Mouse (Mus musculus) hindbrain, embryonic 11.5 days (tissue): Measurements from ENCODE around the gene Mybbp1a. TPM values are rescaled to one million over a fixed set of nuclear protein-coding genes. Genes with fewer than 3 reads are reported as not detected.

Source experiments
- ATAC-seq: fragments of 200-750 bp; cut with Nextera tagmentation; 2 replicates; pipeline ENCODE4 v1.8.0; 2017; ENCODE audit warnings: mild to moderate bottlenecking, moderate TSS enrichment, moderate library complexity; ENCODE audit not compliant: low FRiP score
- DNase-seq: peaks from one replicate; pipeline ENCODE4 v3.0.0-alpha.2; 2015; ENCODE audit warnings: low spot score
- H3K27ac ChIP-seq: fragments of 300-500 bp; sonication (generic); 2 replicates; pipeline ENCODE4 v1.5.1; 2014; ENCODE audit warnings: mild to moderate bottlenecking, low read depth, low read length
- H3K27me3 ChIP-seq: fragments of 300-500 bp; sonication (generic); 2 replicates; pipeline ENCODE4 v1.6.1; 2014; ENCODE audit warnings: mild to moderate bottlenecking, low read length, moderate library complexity, mixed read lengths; ENCODE audit not compliant: control insufficient read depth, insufficient read depth
- H3K36me3 ChIP-seq: fragments of 300-500 bp; sonication (generic); 2 replicates; pipeline ENCODE4 v1.6.1; 2014; ENCODE audit warnings: mild to moderate bottlenecking, low read length, moderate library complexity, mixed read lengths; ENCODE audit not compliant: control insufficient read depth, insufficient read depth
- H3K4me1 ChIP-seq: fragments of 300-500 bp; sonication (generic); replicated peaks from 2 replicates; pipeline ENCODE4 v1.6.1; 2014; ENCODE audit warnings: low read length, mixed read lengths; ENCODE audit not compliant: control insufficient read depth, insufficient read depth
- H3K4me2 ChIP-seq: fragments of 300-500 bp; sonication (generic); replicated peaks from 2 replicates; pipeline ENCODE4 v1.6.1; 2014; ENCODE audit warnings: mild to moderate bottlenecking, low read depth, low read length
- H3K4me3 ChIP-seq: fragments of 300-500 bp; sonication (generic); 2 replicates; pipeline ENCODE4 v1.5.1; 2014; ENCODE audit warnings: low read depth, low read length
- H3K9ac ChIP-seq: fragments of 300-500 bp; sonication (generic); 2 replicates; pipeline ENCODE4 v1.6.1; 2014; ENCODE audit warnings: low read depth, low read length
- H3K9me3 ChIP-seq: fragments of 300-500 bp; sonication (generic); 2 replicates; pipeline ENCODE4 v1.6.1; 2016; ENCODE audit warnings: low read length; ENCODE audit not compliant: control insufficient read depth
- WGBS: fragments of 180-500 bp; shearing (Covaris S2); extraction: QIAGEN DNeasy Blood & Tissue Kit; methylation state at CpG from one replicate; pipeline ENCODE4 v1.1.7; 2014; 5-methylcytosine and 5-hydroxymethylcytosine counted together
- polyA plus RNA-seq: library from polyadenylated mRNA; unstranded; fragments of >200 nt; fragmentation: Nextera tagmentation; extraction: Ambion mirVana; gene quantifications from 2 replicates; pipeline ENCODE4 v1.2.1, GENCODE M21; 2014

The Mybbp1a gene
- polyA plus RNA-seq, 1 experiment from 2014 or later: 112 TPM

DNA sequence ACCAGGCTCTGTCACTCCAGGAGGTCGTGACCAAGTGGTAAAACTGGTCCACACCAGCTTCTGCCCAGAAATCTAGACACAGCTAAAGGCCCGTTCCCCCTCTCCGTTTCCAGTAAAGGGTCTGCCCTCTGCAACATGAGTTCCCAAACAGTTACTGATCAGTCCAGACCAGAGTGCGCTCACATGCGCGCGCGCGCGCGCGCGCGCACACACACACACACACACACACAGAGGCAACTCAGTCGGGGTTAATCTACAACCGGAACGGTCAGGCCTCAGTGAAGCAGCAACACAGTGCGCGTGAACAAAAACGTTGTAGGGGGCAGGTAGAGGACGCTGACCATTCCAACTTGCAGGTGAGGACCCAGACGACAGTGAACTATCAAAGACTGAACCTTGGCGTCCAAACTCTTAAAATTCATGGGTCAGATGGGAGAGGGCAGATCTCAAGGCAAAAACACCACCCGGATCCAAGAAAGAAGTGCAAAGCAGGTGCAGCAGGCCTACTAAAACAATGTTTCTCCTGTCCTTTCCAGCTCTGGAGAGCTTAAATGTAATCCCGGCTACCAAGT is 30.5 kb upstream of the Mybbp1a start:
- DNase-seq (peak; percentile 42), ATAC-seq (0 out of 2 replicates have a peak, but pooled peaks have one; percentile 29)
- Histone ChIP-seq H3K27ac (no peak overlapping the region), H3K4me2 (peak overlapping the region; percentile 98), H3K9me3 (no peaks in the 10 kb centered on the region), H3K4me1 (no peaks in the 10 kb centered on the region; the same call in 1 of the 2 replicates), H3K9ac (no peak overlapping the region), H3K36me3 (no peaks in the 10 kb centered on the region), H3K27me3 (peaks cover 3% of the 10 kb centered on the region), H3K4me3 (peak overlapping the region; percentile 58)
- WGBS: 1% methylated on average over 25 of the region's 25 CpGs

DNA sequence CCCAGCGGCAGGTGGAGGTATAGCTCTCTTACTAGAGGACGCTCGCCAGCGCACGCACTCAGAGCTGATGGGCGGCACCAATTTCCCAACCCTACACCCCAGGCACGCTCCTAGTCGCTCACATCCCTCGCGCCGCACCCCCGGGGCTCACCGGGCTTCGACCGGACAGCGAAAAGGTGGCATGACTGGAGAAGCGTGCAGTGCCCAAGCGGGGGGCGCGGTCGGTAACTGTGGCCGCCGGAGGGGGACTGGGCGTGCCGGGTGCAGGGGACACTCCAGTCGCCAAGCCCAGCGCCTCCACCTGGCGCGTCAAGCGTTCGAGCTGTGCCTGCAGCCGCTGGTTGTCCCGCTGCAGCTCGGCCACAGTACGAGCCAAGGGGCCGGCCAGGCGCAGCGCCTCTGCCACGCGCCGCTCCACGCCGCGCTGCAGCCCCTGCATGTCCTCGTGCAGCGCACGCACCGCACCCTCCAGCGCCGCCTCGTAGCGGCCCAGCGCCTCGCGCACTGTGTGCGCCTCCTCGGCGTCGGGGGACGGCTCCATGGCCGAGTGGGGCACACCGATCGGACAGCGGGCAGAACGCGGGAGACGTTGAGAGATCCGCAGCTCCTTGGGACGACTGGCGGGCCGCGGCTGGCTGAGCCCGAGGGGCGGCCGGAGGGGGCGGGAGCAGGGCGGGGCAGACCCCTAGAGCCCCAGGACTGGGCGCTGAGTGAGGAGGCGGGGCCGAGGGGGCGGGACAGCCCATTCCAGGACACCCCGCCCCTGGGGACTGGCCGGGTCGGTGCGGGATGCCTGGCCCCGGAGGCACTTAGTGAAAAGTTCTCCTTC is 29.8 kb upstream of the Mybbp1a start, which contains the start of gene Smtnl2:
TSS of gene Smtnl2 (minus strand) at position 621 of the 829 bp plus-strand sequence.
- no peaks in the 10 kb centered on the region; the same call in 1 of the 2 replicates for H3K4me1 ChIP-seq
- H3K4me2 ChIP-seq: peak within 1 kb of the TSS; percentile 98
- peaks cover 3% of the 10 kb centered on the region for H3K27me3 ChIP-seq
- H3K36me3 ChIP-seq: no peaks in the 10 kb centered on the region
- no peak within 1 kb of the TSS for H3K27ac ChIP-seq
- DNase-seq (peak; percentile 84), ATAC-seq (peak; percentile 92)
- peak within 1 kb of the TSS; percentile 58 for H3K4me3 ChIP-seq
- peak within 1 kb of the TSS; percentile 49; the same call in 1 of the 2 replicates for H3K9ac ChIP-seq
- no peaks in the 10 kb centered on the region for H3K9me3 ChIP-seq
- WGBS: under 1% methylated on average over 79 of the region's 86 CpGs

DNA sequence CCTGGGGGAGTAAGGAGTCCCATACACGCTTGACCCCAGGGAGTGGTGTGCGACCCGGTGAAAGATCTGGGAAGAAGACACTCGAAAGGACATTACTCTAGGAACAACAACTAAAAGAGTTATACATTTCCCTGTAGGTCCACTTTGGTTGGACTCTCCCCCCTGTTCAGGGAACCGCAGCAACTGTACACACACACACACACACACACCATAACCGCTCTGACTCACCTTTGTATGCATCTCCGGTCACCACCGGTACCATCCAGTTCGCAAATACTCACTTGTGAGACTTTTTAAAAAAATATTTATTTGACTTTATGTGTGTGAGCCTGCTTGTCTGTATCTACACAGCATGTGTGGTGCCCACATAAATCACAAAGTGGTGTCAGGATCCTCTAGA is 29.2 kb upstream of the Mybbp1a start:
- no peaks in the 10 kb centered on the region; the same call in 1 of the 2 replicates for H3K4me1 ChIP-seq
- whole genome bisulfite sequencing: 27% methylated on average over 9 of the region's 9 CpGs
- peak overlapping the region; percentile 58 for H3K4me3 ChIP-seq
- ATAC-seq: peak; percentile 39; the same call in 1 of the 2 replicates
- peaks cover 3% of the 10 kb centered on the region for H3K27me3 ChIP-seq
- no peak for DNase-seq
- H3K27ac ChIP-seq: no peak overlapping the region
- H3K9me3 ChIP-seq: no peaks in the 10 kb centered on the region
- peak overlapping the region; percentile 98 for H3K4me2 ChIP-seq
- H3K36me3 ChIP-seq: no peaks in the 10 kb centered on the region
- H3K9ac ChIP-seq: no peak overlapping the region

DNA sequence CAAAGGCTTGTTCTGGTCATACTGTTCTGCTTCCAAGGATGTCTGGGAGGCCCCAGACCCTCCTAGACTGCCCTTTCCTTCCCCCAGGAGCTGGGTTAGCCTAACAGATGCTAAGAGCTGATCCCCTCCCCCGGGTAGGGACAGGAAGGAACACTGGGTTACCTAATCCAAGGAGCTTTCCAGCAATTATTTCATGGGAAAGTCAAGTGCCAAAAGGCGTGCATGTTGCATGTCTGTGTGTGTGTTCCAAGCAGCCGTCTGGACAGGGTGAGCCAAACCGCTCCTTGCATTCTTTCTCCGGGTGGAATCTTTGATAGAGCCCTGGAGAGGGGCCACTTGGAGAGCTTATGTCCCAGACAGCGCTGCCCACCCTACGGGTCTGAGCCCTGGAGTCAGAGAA is 28.1 kb upstream of the Mybbp1a start:
- H3K4me2 ChIP-seq: no peak overlapping the region
- no peaks in the 10 kb centered on the region for H3K36me3 ChIP-seq
- 82% methylated on average over 7 of the region's 7 CpGs for WGBS
- no peak overlapping the region for H3K4me3 ChIP-seq
- peaks cover 3% of the 10 kb centered on the region; the same call in 1 of the 2 replicates for H3K4me1 ChIP-seq
- no peak for DNase-seq
- ATAC-seq: no peak
- no peak overlapping the region for H3K27ac ChIP-seq
- no peaks in the 10 kb centered on the region for H3K9me3 ChIP-seq
- peaks cover 3% of the 10 kb centered on the region for H3K27me3 ChIP-seq
- H3K9ac ChIP-seq: no peak overlapping the region

DNA sequence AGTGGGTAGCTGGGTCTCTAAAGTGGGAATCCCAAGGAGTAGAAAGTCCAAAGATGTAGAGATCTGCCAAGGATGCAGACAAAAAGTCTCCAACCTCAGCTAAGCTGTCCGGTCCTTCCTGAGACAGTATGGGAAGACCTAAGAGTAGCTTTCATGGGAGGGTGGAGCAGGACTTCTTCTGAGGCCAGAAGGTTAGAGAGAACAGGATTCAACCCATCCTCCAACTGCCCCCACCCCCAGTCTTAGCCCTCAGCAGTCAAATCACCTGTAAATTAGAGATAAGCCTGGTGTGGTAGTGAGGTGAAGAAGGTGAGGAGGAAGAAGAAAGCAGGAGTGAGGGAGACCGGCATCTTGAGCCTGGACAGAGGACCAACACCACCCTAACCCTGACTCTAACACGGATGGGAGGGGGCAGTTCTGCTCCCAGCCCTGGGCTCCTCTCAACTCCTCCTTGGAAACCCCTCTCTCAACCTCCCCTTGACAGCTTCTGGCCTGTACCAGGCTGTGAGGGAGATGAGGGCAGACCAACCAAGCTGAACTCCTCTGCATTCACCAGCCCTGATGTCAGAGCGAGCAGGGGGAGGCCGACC is 27.5 kb upstream of the Mybbp1a start:
- ATAC-seq: no peak
- peaks cover 3% of the 10 kb centered on the region for H3K27me3 ChIP-seq
- no peak overlapping the region for H3K4me2 ChIP-seq
- WGBS: 65% methylated on average over 5 of the region's 5 CpGs
- no peak overlapping the region for H3K27ac ChIP-seq
- no peak overlapping the region for H3K9ac ChIP-seq
- H3K4me1 ChIP-seq: peaks cover 3% of the 10 kb centered on the region; the same call in 1 of the 2 replicates
- H3K4me3 ChIP-seq: no peak overlapping the region
- H3K9me3 ChIP-seq: no peaks in the 10 kb centered on the region
- no peaks in the 10 kb centered on the region for H3K36me3 ChIP-seq
- DNase-seq: no peak

DNA sequence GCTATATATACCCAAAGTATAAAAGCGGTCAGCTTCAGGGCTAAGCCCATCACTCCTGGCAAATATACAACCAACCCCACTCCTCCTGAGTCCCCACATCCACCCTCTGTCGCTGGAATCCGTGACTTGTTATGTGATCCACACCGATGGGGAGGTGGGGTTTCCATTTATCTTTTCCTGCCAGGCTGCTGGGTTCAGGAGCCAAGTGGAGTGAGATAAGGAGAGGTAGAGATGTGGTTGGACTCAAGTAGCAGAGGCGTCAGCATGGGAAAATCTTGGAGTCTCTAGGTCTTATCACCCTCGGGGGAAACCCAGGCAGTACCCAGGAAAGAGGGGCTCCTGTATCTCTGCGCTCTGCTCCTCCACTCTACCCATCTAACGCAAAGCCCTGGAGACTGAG is 26.0 kb upstream of the Mybbp1a start:
- no peaks in the 10 kb centered on the region for H3K36me3 ChIP-seq
- DNase-seq: no peak
- no peak overlapping the region for H3K9ac ChIP-seq
- no peak overlapping the region for H3K4me2 ChIP-seq
- H3K27me3 ChIP-seq: peaks cover 3% of the 10 kb centered on the region; the same call in 1 of the 2 replicates
- H3K4me3 ChIP-seq: no peak overlapping the region
- no peak overlapping the region for H3K27ac ChIP-seq
- H3K9me3 ChIP-seq: no peaks in the 10 kb centered on the region
- ATAC-seq: no peak
- WGBS: 88% methylated on average over 8 of the region's 8 CpGs
- H3K4me1 ChIP-seq: peaks cover 3% of the 10 kb centered on the region; the same call in 1 of the 2 replicates

DNA sequence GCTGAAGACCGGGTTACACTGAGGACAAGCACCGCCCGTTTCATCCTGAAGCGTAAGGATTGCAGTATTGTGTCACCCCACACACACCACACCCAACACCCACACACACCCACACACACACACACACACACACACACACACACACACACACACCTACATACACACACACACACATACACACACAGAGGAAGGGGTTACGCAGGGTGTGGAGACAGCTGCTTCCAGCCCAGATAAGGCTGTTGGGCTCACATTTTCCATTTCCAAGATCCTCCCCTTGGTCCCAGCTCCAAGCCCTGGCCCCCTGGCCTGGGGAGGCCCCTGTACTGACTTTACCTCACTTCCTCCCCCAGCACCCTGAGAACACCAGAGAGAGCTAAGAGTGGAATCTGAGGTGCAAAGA is 24.5 kb upstream of the Mybbp1a start:
- ATAC-seq: no peak
- 84% methylated on average over 4 of the region's 5 CpGs for WGBS
- Histone ChIP-seq H3K36me3 (no peaks in the 10 kb centered on the region), H3K27me3 (no peaks in the 10 kb centered on the region; the same call in 1 of the 2 replicates), H3K4me2 (no peak overlapping the region), H3K4me3 (no peak overlapping the region), H3K9ac (no peak overlapping the region), H3K4me1 (peaks cover 3% of the 10 kb centered on the region; the same call in 1 of the 2 replicates), H3K9me3 (no peaks in the 10 kb centered on the region), H3K27ac (no peak overlapping the region)
- no peak for DNase-seq

DNA sequence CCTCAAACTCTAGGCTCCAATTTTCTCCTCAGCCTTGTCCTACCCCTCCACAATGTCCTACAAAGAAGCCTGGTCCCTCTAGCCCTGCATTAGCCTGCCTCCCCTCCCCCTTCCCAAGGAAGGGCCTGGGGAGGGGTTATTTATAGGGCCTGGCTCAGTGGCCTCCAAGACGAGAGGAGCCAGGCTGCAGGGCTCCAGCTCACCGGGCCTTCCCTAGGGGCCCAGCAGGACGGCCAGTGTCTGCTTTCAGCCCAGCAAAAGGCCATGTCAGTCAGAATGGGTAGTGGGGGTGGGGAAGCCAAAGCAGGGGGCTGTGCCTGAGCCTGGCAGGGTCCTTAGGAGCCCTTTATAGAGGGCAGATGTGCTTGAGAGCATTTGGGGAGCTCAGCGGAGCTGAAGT is 23.8 kb upstream of the Mybbp1a start:
- no peak for DNase-seq
- ATAC-seq: no peak
- Histone ChIP-seq H3K36me3 (no peaks in the 10 kb centered on the region), H3K27ac (no peak overlapping the region), H3K4me2 (no peak overlapping the region), H3K9me3 (no peaks in the 10 kb centered on the region), H3K4me1 (peaks cover 3% of the 10 kb centered on the region; the same call in 1 of the 2 replicates), H3K27me3 (no peaks in the 10 kb centered on the region; the same call in 1 of the 2 replicates), H3K4me3 (no peak overlapping the region), H3K9ac (0 out of 2 replicates have a peak overlapping the region, but pooled peaks have one; percentile 4)
- WGBS: 8% methylated on average over 4 of the region's 4 CpGs
